In genomic region chr13:91471980-91472379, GRCm38 (mm10) we compare ENCODE assay signal across 18 mouse cellular contexts. TPM values are rescaled to one million over a fixed set of nuclear protein-coding genes. Genes with fewer than 3 reads are reported as not detected.
A peak's percentile ranks its signal among the peaks of the same experiment; 100 is the strongest.
DNase-seq lines count a peak whose midpoint lies in the region; ATAC-seq and TF ChIP-seq lines count a peak whose summit lies in the region.
"Had no signal": no experiment of that assay in that cellular context is flagged by ENCODE, and none has a peak within 500 bp of the region (broad histone marks: within the 10 kb centered on the region; RNA-seq: fewer than 3 reads in every experiment).

No protein-coding gene starts in this region.

- H3K36me3 ChIP-seq in heart, adult 2 months (ENCODE audit: control insufficient read depth, insufficient read depth, low read length): peaks cover 3% of the 10 kb centered on the region
- H3K36me3 ChIP-seq in heart, embryonic 16.5 days (ENCODE audit: control insufficient read depth, insufficient read depth): no peaks in the 10 kb centered on the region
- H3K36me3 ChIP-seq in liver, embryonic 12.5 days: peaks cover 15% of the 10 kb centered on the region
- 0 out of 2 replicates have a peak, but pooled peaks cover 3% of the 10 kb centered on the region for H3K36me3 ChIP-seq in liver, embryonic 11.5 days (ENCODE audit: control insufficient read depth, insufficient read depth, low read length)
- H3K36me3 ChIP-seq: embryonic facial prominence, embryonic 10.5 days; embryonic facial prominence, embryonic 12.5 days; forebrain, embryonic 12.5 days had no signal

- no peaks in the 10 kb centered on the region for H3K27me3 ChIP-seq in heart, adult 2 months (ENCODE audit: control insufficient read depth, insufficient read depth, low read length)
- no peaks in the 10 kb centered on the region for H3K27me3 ChIP-seq in heart, embryonic 16.5 days (ENCODE audit: control insufficient read depth, insufficient read depth, low read length)
- H3K27me3 ChIP-seq in liver, embryonic 12.5 days (replicated peaks): no peaks in the 10 kb centered on the region
- H3K27me3 ChIP-seq in liver, embryonic 11.5 days (replicated peaks; ENCODE audit: control insufficient read depth, insufficient read depth, low read length): no peaks in the 10 kb centered on the region
- H3K27me3 ChIP-seq: CH12.LX; embryonic facial prominence, embryonic 12.5 days; forebrain, embryonic 12.5 days; Patski had no signal

- no peak for ATAC-seq in heart, embryonic 16.5 days (replicated peaks; ENCODE audit: extremely low read depth, insufficient read depth, low FRiP score)
- no peak for ATAC-seq in liver, embryonic 12.5 days
- no peak for ATAC-seq in liver, embryonic 11.5 days (replicated peaks; ENCODE audit: low FRiP score)
- ATAC-seq: activated CD4-positive, CD25-positive, alpha-beta regulatory T cell, adult 4 months; CD4-positive, CD25-positive, alpha-beta regulatory T cell, adult 4 months; forebrain, embryonic 16.5 days; Patski had no signal

- no peak for TF ChIP-seq EP300 in heart, adult 2 months (IDR thresholded peaks at IDR 0.05; ENCODE audit: insufficient read depth, low read depth, low read length)

- DNase-seq in heart, adult 11 months: peak; percentile 69
- DNase-seq in heart, adult 2 months: no peak
- DNase-seq in heart, postnatal 25 days (ENCODE audit: low spot score): no peak
- DNase-seq in liver, embryonic 11.5 days (ENCODE audit: low spot score): no peak
- DNase-seq: adrenal gland, adult 8-10 months; B cell, adult 2 months; cerebellum, adult 9-10 months had no signal

- TF ChIP-seq POLR2A in heart, adult 2 months (IDR thresholded peaks at IDR 0.05; ENCODE audit: insufficient read depth, low read depth, low read length): no peak

- H3K9me3 ChIP-seq in heart, embryonic 16.5 days (replicated peaks; ENCODE audit: control insufficient read depth, low read length): no peaks in the 10 kb centered on the region
- 0 out of 2 replicates have a peak, but pooled peaks cover 3% of the 10 kb centered on the region for H3K9me3 ChIP-seq in liver, embryonic 12.5 days (replicated peaks)
- H3K9me3 ChIP-seq in liver, embryonic 11.5 days (ENCODE audit: control insufficient read depth, low read length): no peaks in the 10 kb centered on the region
- H3K9me3 ChIP-seq: embryonic facial prominence, embryonic 10.5 days; embryonic facial prominence, embryonic 12.5 days; forebrain, embryonic 10.5 days; forebrain, embryonic 12.5 days had no signal

- 93% methylated on average over 2 of the region's 2 CpGs for WGBS in heart, adult 2 months
- WGBS in heart, embryonic 16.5 days: 94% methylated on average over 2 of the region's 2 CpGs
- 87% methylated on average over 2 of the region's 2 CpGs for WGBS in liver, embryonic 12.5 days (ENCODE audit: insufficient replicate concordance)
- WGBS in liver, embryonic 11.5 days: 86% methylated on average over 2 of the region's 2 CpGs

- TF ChIP-seq CTCF in heart, adult 2 months (IDR thresholded peaks at IDR 0.05): no peak

- peaks cover 2% of the 10 kb centered on the region for H3K79me2 ChIP-seq in heart, adult 2 months (replicated peaks; ENCODE audit: control insufficient read depth, insufficient read depth, low read length)

- no peak overlapping the region for H3K9ac ChIP-seq in heart, adult 2 months (ENCODE audit: low read depth, low read length)
- H3K9ac ChIP-seq in heart, embryonic 16.5 days (ENCODE audit: low read length): no peak overlapping the region
- H3K9ac ChIP-seq in liver, embryonic 12.5 days: no peak overlapping the region; the same call in 1 of the 2 replicates
- no peak overlapping the region for H3K9ac ChIP-seq in liver, embryonic 11.5 days (ENCODE audit: low read depth, low read length)
- H3K9ac ChIP-seq: embryonic facial prominence, embryonic 12.5 days; forebrain, embryonic 12.5 days had no signal

- H3K4me1 ChIP-seq in heart, adult 2 months (ENCODE audit: control insufficient read depth, insufficient read depth, low read length): peaks cover 3% of the 10 kb centered on the region
- peaks cover 36% of the 10 kb centered on the region for H3K4me1 ChIP-seq in heart, embryonic 16.5 days (ENCODE audit: control insufficient read depth, insufficient read depth, low read length)
- peaks cover 79% of the 10 kb centered on the region for H3K4me1 ChIP-seq in liver, embryonic 12.5 days
- H3K4me1 ChIP-seq in liver, embryonic 11.5 days (replicated peaks; ENCODE audit: control insufficient read depth, insufficient read depth, low read length): peaks cover 31% of the 10 kb centered on the region

- H3K27ac ChIP-seq in heart, adult 2 months: no peak overlapping the region
- peak overlapping the region; percentile 27; the same call in 1 of the 2 replicates for H3K27ac ChIP-seq in heart, embryonic 16.5 days (ENCODE audit: low read length)
- H3K27ac ChIP-seq in liver, embryonic 12.5 days: peak overlapping the region; percentile 31; the same call in 1 of the 2 replicates
- H3K27ac ChIP-seq in liver, embryonic 11.5 days (ENCODE audit: low read depth, low read length): no peak overlapping the region
- H3K27ac ChIP-seq: embryonic facial prominence, embryonic 10.5 days; embryonic facial prominence, embryonic 12.5 days; forebrain, embryonic 10.5 days; forebrain, embryonic 12.5 days had no signal

- no peak overlapping the region for H3K4me2 ChIP-seq in heart, embryonic 16.5 days (ENCODE audit: low read depth, low read length)
- no peak overlapping the region for H3K4me2 ChIP-seq in liver, embryonic 12.5 days
- no peak overlapping the region for H3K4me2 ChIP-seq in liver, embryonic 11.5 days
- H3K4me2 ChIP-seq: embryonic facial prominence, embryonic 12.5 days; forebrain, embryonic 12.5 days had no signal

- intact Hi-C loops in heart, adult 2 months (cut with DNase I): loop anchor here (10.0 kb wide), 1 partner anchor 93 kb away; no protein-coding TSS in a partner anchor
- intact Hi-C loops in heart, postnatal 25 days (cut with DNase I): loop anchor here (10.0 kb wide), 1 partner anchor 93 kb away; no protein-coding TSS in a partner anchor

- no peak overlapping the region for H3K4me3 ChIP-seq in heart, adult 2 months
- no peak overlapping the region for H3K4me3 ChIP-seq in heart, embryonic 16.5 days (ENCODE audit: low read length)
- no peak overlapping the region for H3K4me3 ChIP-seq in liver, embryonic 12.5 days
- H3K4me3 ChIP-seq in liver, embryonic 11.5 days (ENCODE audit: low read depth, low read length): no peak overlapping the region
- H3K4me3 ChIP-seq: embryonic facial prominence, embryonic 10.5 days; embryonic facial prominence, embryonic 12.5 days; forebrain, embryonic 10.5 days; forebrain, embryonic 12.5 days had no signal

RNA-seq across cellular contexts. Expression of gene Ssbp2, which starts 11.9 kb away (rescaled TPM):
- 10 to 100 TPM; 39.0 to 40.4 TPM for total RNA-seq in heart, adult 2 months (2021)
- polyA plus RNA-seq in heart, adult 2 months (2012; rRNA removed): 25.0 and 43.9 TPM in 2 replicates
- 111 and 114 TPM in 2 replicates for polyA plus RNA-seq in heart, embryonic 16.5 days (2015; fragmentation: Nextera tagmentation; extraction: Ambion mirVana)
- 10 to 100 TPM; 43.3 to 48.1 TPM for total RNA-seq in heart, postnatal 25 days (2021)
- polyA plus RNA-seq in liver, embryonic 12.5 days (2016; fragmentation: Nextera tagmentation; extraction: Ambion mirVana): 70.2 and 74.5 TPM in 2 replicates
- 110 and 113 TPM in 2 replicates for polyA plus RNA-seq in liver, embryonic 11.5 days (2014; fragmentation: Nextera tagmentation; extraction: Ambion mirVana)

Comparison
In these comparisons a context has a peak if more than half of its experiments do, and no peak if none do; other contexts are left out.
1. H3K27ac ChIP-seq: peak in heart, embryonic 16.5 days (single experiment) and liver, embryonic 12.5 days (single experiment); none in heart, adult 2 months (single experiment) and liver, embryonic 11.5 days (single experiment).